Mouse (Mus musculus) monocyte, adult 5-6 weeks (primary cell): Measurements from ENCODE around the gene Man2b2. TPM values are rescaled to one million over a fixed set of nuclear protein-coding genes. Genes with fewer than 3 reads are reported as not detected.
A peak's percentile ranks its signal among the peaks of the same experiment; 100 is the strongest.

Source experiments
- ATAC-seq: fragments of 153-309, 156-312 bp; replicated peaks from 2 replicates; pipeline ENCODE4 v1.8.0; 2017; ENCODE audit warnings: mild to moderate bottlenecking; ENCODE audit not compliant: low TSS enrichment, insufficient number of reproducible peaks, severe bottlenecking, poor library complexity, low FRiP score
- total RNA-seq: library from RNA; stranded (forward); fragments of 200-1000, 200-491, 200-594 nt; gene quantifications from 3 replicates; pipeline ENCODE4 v1.2.3, GENCODE M21; 2017

The Man2b2 gene
- total RNA-seq, 1 experiment from 2014 or later: 20.8 TPM

- ATAC-seq: peak; percentile 68
Measured at GRCm38 (mm10) chr5:36840092-36840491, 9.6 kb upstream of the Man2b2 start.

GRCm38 (mm10) chr5:36839602-36840001, 9.1 kb upstream of the Man2b2 start:
- peak; percentile 51 for ATAC-seq

- ATAC-seq: no peak
Measured at GRCm38 (mm10) chr5:36839032-36839431, 8.6 kb upstream of the Man2b2 start.

- peak; percentile 59 for ATAC-seq
Measured at GRCm38 (mm10) chr5:36835933-36836332, 5.5 kb upstream of the Man2b2 start.

- no peak for ATAC-seq
Measured at GRCm38 (mm10) chr5:36831272-36831671, 819 bp upstream of the Man2b2 start.

GRCm38 (mm10) chr5:36829098-36829497, 1.4 kb downstream of the Man2b2 start:
- no peak for ATAC-seq

- no peak for ATAC-seq
Measured at GRCm38 (mm10) chr5:36822907-36823306, 7.5 kb downstream of the Man2b2 start.

- ATAC-seq: no peak
Measured at GRCm38 (mm10) chr5:36820142-36820541, 10.3 kb downstream of the Man2b2 start.

GRCm38 (mm10) chr5:36819742-36820141, 10.7 kb downstream of the Man2b2 start:
- no peak for ATAC-seq

- ATAC-seq: no peak
Measured at GRCm38 (mm10) chr5:36817738-36818137, 12.7 kb downstream of the Man2b2 start.

GRCm38 (mm10) chr5:36814554-36814953, 15.9 kb downstream of the Man2b2 start:
- peak; percentile 64 for ATAC-seq

GRCm38 (mm10) chr5:36811413-36811812, 19.0 kb downstream of the Man2b2 start:
- ATAC-seq: 0 out of 2 replicates have a peak, but pooled peaks have one; percentile 33

- no peak for ATAC-seq
Measured at GRCm38 (mm10) chr5:36810634-36811033, 19.8 kb downstream of the Man2b2 start.

GRCm38 (mm10) chr5:36809123-36809522, 21.3 kb downstream of the Man2b2 start:
- ATAC-seq: no peak

GRCm38 (mm10) chr5:36807106-36807505, 23.3 kb downstream of the Man2b2 start:
- no peak for ATAC-seq

GRCm38 (mm10) chr5:36797291-36797690, 33.2 kb downstream of the Man2b2 start:
- no peak for ATAC-seq

- peak; percentile 88 for ATAC-seq
Measured at GRCm38 (mm10) chr5:36796296-36797014, 34.0 kb downstream of the Man2b2 start, which contains the start of gene Mrfap1. TSS of gene Mrfap1 (minus strand) at chr5:36796772.

- ATAC-seq: peak; percentile 15; the same call in 1 of the 2 replicates
Measured at GRCm38 (mm10) chr5:36795647-36796295, 34.7 kb downstream of the Man2b2 start.

- no peak for ATAC-seq
Measured at GRCm38 (mm10) chr5:36791861-36792260, 38.6 kb downstream of the Man2b2 start.

- ATAC-seq: no peak; the same call in 1 of the 2 replicates
Measured at GRCm38 (mm10) chr5:36786052-36786451, 44.4 kb downstream of the Man2b2 start.
